13 mouse cellular contexts compared by ENCODE assay signal in the genomic region with DNA sequence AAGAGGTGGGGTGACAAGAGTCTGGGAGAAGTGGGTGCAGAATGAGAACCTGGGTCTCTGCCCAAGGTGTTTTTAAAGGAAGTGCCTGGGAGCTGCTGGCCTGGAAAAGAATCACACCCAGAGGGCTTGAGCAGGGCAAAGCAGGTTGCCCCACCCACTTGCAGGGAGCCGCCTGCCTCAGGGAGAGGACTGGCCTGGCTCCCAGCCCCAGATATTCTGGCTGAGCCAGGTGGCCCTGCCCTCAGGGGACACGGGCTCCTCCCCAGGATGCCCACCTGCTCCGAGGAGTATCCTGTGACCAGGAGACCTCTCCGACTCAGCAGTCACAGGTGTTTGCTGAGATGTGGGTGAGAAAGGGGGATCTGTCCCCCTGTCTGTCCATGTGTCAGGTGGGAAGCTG. TPM values are rescaled to one million over a fixed set of nuclear protein-coding genes. Genes with fewer than 3 reads are reported as not detected.
DNase-seq lines count a peak whose midpoint lies in the region; ATAC-seq and TF ChIP-seq lines count a peak whose summit lies in the region.
"Had no signal": no experiment of that assay in that cellular context is flagged by ENCODE, and none has a peak within 500 bp of the region (broad histone marks: within the 10 kb centered on the region; RNA-seq: fewer than 3 reads in every experiment).

No protein-coding gene starts in this region.

- no peaks in the 10 kb centered on the region for H3K27me3 ChIP-seq in kidney, adult 2 months (replicated peaks; ENCODE audit: control insufficient read depth, insufficient read depth, low read length)
- H3K27me3 ChIP-seq in kidney, embryonic 15.5 days, result no peaks in the 10 kb centered on the region
- no peaks in the 10 kb centered on the region for H3K27me3 ChIP-seq in forebrain, embryonic 11.5 days (ENCODE audit: control insufficient read depth, insufficient read depth, low read length)
- H3K27me3 ChIP-seq: intestine, embryonic 15.5 days; limb, embryonic 15.5 days had no signal

- H3K4me1 ChIP-seq in kidney, adult 2 months (ENCODE audit: control insufficient read depth, insufficient read depth, low read length), result peaks cover 8% of the 10 kb centered on the region; the same call in 1 of the 2 replicates
- H3K4me1 ChIP-seq in kidney, embryonic 15.5 days, result peaks cover 15% of the 10 kb centered on the region
- H3K4me1 ChIP-seq in forebrain, embryonic 11.5 days (replicated peaks; ENCODE audit: control insufficient read depth, insufficient read depth, low read length), result no peaks in the 10 kb centered on the region

- no peaks in the 10 kb centered on the region for H3K9me3 ChIP-seq in kidney, embryonic 15.5 days (replicated peaks)
- no peaks in the 10 kb centered on the region for H3K9me3 ChIP-seq in forebrain, embryonic 11.5 days (ENCODE audit: control insufficient read depth, low read length)
- H3K9me3 ChIP-seq: intestine, embryonic 15.5 days; limb, embryonic 15.5 days had no signal

- no peaks in the 10 kb centered on the region for H3K36me3 ChIP-seq in kidney, adult 2 months (ENCODE audit: control insufficient read depth, insufficient read depth, low read length)
- H3K36me3 ChIP-seq in kidney, embryonic 15.5 days, result peaks cover 10% of the 10 kb centered on the region
- H3K36me3 ChIP-seq in forebrain, embryonic 11.5 days (ENCODE audit: control insufficient read depth, insufficient read depth, low read length), result no peaks in the 10 kb centered on the region

- no peak for TF ChIP-seq POLR2A in kidney, adult 2 months (IDR thresholded peaks at IDR 0.05; ENCODE audit: low read depth, low read length)

- WGBS in kidney, adult 2 months, result 29% methylated on average over 4 of the region's 4 CpGs
- 63% methylated on average over 4 of the region's 4 CpGs for WGBS in kidney, embryonic 15.5 days
- WGBS in forebrain, embryonic 11.5 days, result 78% methylated on average over 4 of the region's 4 CpGs

- no peak overlapping the region for H3K4me2 ChIP-seq in kidney, embryonic 15.5 days
- H3K4me2 ChIP-seq in forebrain, embryonic 11.5 days (ENCODE audit: low read depth, low read length, severe bottlenecking), result no peak overlapping the region
- H3K4me2 ChIP-seq: intestine, embryonic 15.5 days; limb, embryonic 15.5 days had no signal

- no peak overlapping the region for H3K9ac ChIP-seq in kidney, embryonic 15.5 days
- H3K9ac ChIP-seq in forebrain, embryonic 11.5 days (ENCODE audit: low read length), result no peak overlapping the region
- H3K9ac ChIP-seq: intestine, embryonic 15.5 days; limb, embryonic 15.5 days; liver, postnatal 0 days had no signal

- H3K4me3 ChIP-seq in kidney, adult 2 months (ENCODE audit: insufficient read depth, low read depth, low read length), result no peak overlapping the region
- no peak overlapping the region for H3K4me3 ChIP-seq in kidney, embryonic 15.5 days (replicated peaks)
- H3K4me3 ChIP-seq in forebrain, embryonic 11.5 days (ENCODE audit: low read depth, low read length), result no peak overlapping the region
- H3K4me3 ChIP-seq: intestine, embryonic 15.5 days; limb, embryonic 15.5 days had no signal

- TF ChIP-seq CTCF in kidney, adult 2 months (conservative IDR thresholded peaks at IDR 0.05; ENCODE audit: insufficient read depth, insufficient read length, low read depth, low read length), result no peak

- peak overlapping the region; percentile 19; the same call in 1 of the 2 replicates for H3K27ac ChIP-seq in kidney, adult 2 months (ENCODE audit: insufficient read depth, low read depth, low read length)
- no peak overlapping the region for H3K27ac ChIP-seq in kidney, embryonic 15.5 days
- no peak overlapping the region for H3K27ac ChIP-seq in forebrain, embryonic 11.5 days (ENCODE audit: low read depth, low read length)
- H3K27ac ChIP-seq: intestine, embryonic 15.5 days; limb, embryonic 15.5 days had no signal

- ATAC-seq in kidney, embryonic 15.5 days (replicated peaks; ENCODE audit: low FRiP score), result no peak
- ATAC-seq in forebrain, embryonic 11.5 days (replicated peaks; ENCODE audit: low FRiP score), result no peak
- ATAC-seq: intestine, embryonic 15.5 days; liver, postnatal 0 days had no signal

- DNase-seq in adrenal gland, postnatal 10 days, result peak; percentile 26
- no peak for DNase-seq in adrenal gland, postnatal 25 days
- peak; percentile 68 for DNase-seq in kidney, adult 2 months
- DNase-seq in cerebellum, adult 9-10 months, result peak; percentile 44
- peak; percentile 28 for DNase-seq in lung, postnatal 14 days
- no peak for DNase-seq in forebrain, embryonic 11.5 days (ENCODE audit: low spot score)
- DNase-seq in right cerebral cortex, postnatal 36 days (ENCODE audit: low spot score in 2 of 2), result no peak
- DNase-seq: liver, postnatal 0 days; retina, postnatal 1 day; thymus, postnatal 4 days had no signal

RNA-seq across cellular contexts. Expression of gene Jdp2, which starts 32.4 kb away (rescaled TPM):
- total RNA-seq in adrenal gland, postnatal 10 days (2021), result 10 to 100 TPM; 13.1 to 23.6 TPM
- 15.1 and 16.4 TPM in 2 replicates for total RNA-seq in adrenal gland, postnatal 25 days (2021)
- 6.2 and 7.7 TPM in 2 replicates for polyA plus RNA-seq in kidney, adult 2 months (2012; rRNA removed)
- 0.41 and 0.61 TPM in 2 replicates for polyA plus RNA-seq in kidney, embryonic 15.5 days (2015; fragmentation: Nextera tagmentation; extraction: Ambion mirVana)
- 0.31 TPM in 2 replicates for polyA plus RNA-seq in forebrain, embryonic 11.5 days (2014; fragmentation: Nextera tagmentation; extraction: Ambion mirVana)

RNA-seq across cellular contexts. Expression of gene Batf, which starts 55.3 kb away (rescaled TPM):
- total RNA-seq in adrenal gland, postnatal 10 days (2021), result 1 to 10 TPM; 1.2 to 1.6 TPM
- total RNA-seq in adrenal gland, postnatal 25 days (2021), result not detected in 2 replicates
- 1.7 and 2.0 TPM in 2 replicates for polyA plus RNA-seq in kidney, adult 2 months (2012; rRNA removed)
- 3.5 and 4.0 TPM in 2 replicates for polyA plus RNA-seq in kidney, embryonic 15.5 days (2015; fragmentation: Nextera tagmentation; extraction: Ambion mirVana)
- polyA plus RNA-seq in forebrain, embryonic 11.5 days (2014; fragmentation: Nextera tagmentation; extraction: Ambion mirVana), result 1.3 and 1.5 TPM in 2 replicates

Comparison
In these comparisons a context has a peak if more than half of its experiments do, and no peak if none do; other contexts are left out.
1. DNase-seq: peak in adrenal gland, postnatal 10 days (single experiment), kidney, adult 2 months (single experiment), cerebellum, adult 9-10 months (single experiment) and lung, postnatal 14 days (single experiment); none in adrenal gland, postnatal 25 days (single experiment), forebrain, embryonic 11.5 days (single experiment) and right cerebral cortex, postnatal 36 days (0 of 2).